Mouse (Mus musculus): ENCODE data around the gene Trdmt1.

DNA sequence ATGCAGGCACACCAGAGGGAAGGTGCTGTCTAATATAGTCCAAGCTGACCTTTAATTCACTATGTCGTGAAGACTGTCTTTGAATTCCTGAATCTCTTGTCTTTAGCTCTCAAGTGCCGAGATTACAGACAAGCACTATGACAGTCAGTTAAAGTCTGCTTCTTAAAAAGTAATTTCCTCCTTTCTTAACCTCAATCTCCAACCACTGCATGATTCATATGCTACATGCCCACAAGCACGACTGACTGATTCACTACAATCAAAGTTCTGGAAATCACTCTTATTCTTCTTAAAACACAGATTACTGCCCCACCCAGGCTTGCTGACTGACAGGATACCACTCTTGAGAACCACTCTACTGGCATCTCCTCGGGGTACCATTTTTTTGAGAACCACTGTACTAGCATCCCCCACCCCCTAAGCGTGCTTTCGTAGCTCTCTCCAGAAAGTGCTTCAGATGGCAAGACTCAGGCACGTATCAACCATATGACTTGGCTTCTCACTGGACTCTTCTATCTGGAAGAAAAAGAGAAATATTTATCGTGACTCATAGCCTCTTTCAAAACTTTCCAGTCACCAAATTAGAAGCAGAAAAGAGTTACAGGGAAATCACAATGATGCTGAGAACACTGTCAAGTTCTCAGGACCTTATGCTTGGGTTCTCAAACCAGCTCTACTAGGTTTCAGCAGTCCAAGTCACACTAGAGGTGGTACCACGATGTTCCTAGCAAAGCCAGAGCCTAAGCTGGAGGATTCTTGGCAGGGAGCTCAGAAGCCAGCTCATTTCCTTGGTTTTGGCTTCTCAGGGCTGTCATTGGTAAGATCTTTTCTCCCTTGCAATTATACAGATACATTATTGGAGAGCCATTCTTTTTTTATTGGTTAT, 12.9 kb upstream of the Trdmt1 start:
- TF ChIP-seq CTCF (IDR thresholded peaks at IDR 0.05; ENCODE audit: extremely low read depth, insufficient read depth, low read length) (no peak), POLR2A (IDR thresholded peaks at IDR 0.05; ENCODE audit: extremely low read depth, insufficient read depth, low read length) (no peak)

All from cortical plate, adult 2 months (tissue).